Mouse (Mus musculus) lung, postnatal 0 days (tissue): ENCODE measurements around the gene Acer3. TPM values are rescaled to one million over a fixed set of nuclear protein-coding genes. Genes with fewer than 3 reads are reported as not detected.

Experiments
- ATAC-seq: fragments of 200-750 bp; cut with Nextera tagmentation; 2 replicates; pipeline ENCODE4 v1.8.0; 2017; ENCODE audit warnings: moderate library complexity
- DNase-seq: peaks from one replicate; pipeline ENCODE4 v3.0.0-alpha.2; 2016; ENCODE audit warnings: low spot score
- H3K27ac ChIP-seq: fragments of 300-500 bp; sonication (generic); 2 replicates; pipeline ENCODE4 v1.5.1; 2014; ENCODE audit warnings: antibody characterized with exemption, mild to moderate bottlenecking, low read length, mixed read lengths
- H3K27me3 ChIP-seq: fragments of 300-500 bp; sonication (generic); replicated peaks from 2 replicates; pipeline ENCODE4 v1.6.1; 2014; ENCODE audit warnings: low read length, mixed read lengths; ENCODE audit not compliant: insufficient read depth
- H3K36me3 ChIP-seq: fragments of 300-500 bp; sonication (generic); 2 replicates; pipeline ENCODE4 v1.6.1; 2014; ENCODE audit warnings: low read length, mixed read lengths; ENCODE audit not compliant: insufficient read depth
- H3K4me1 ChIP-seq: fragments of 300-500 bp; sonication (generic); 2 replicates; pipeline ENCODE4 v1.6.1; 2014; ENCODE audit warnings: antibody characterized with exemption, low read depth, low read length, mixed read lengths; ENCODE audit not compliant: insufficient read depth
- H3K4me2 ChIP-seq: fragments of 300-500 bp; sonication (generic); replicated peaks from 2 replicates; pipeline ENCODE4 v1.6.1; 2014; ENCODE audit warnings: low read depth, mild to moderate bottlenecking, low read length, moderate library complexity, mixed read lengths
- H3K4me3 ChIP-seq: fragments of 300-500 bp; sonication (generic); 2 replicates; pipeline ENCODE4 v1.5.1; 2014; ENCODE audit warnings: low read depth, low read length
- H3K9ac ChIP-seq: fragments of 300-500 bp; sonication (generic); replicated peaks from 2 replicates; pipeline ENCODE4 v1.6.1; 2014; ENCODE audit warnings: low read depth, mild to moderate bottlenecking
- H3K9me3 ChIP-seq: fragments of 300-500 bp; sonication (generic); 2 replicates; pipeline ENCODE4 v1.6.1; 2016; ENCODE audit warnings: low read length, mixed read lengths
- CTCF ChIP-seq: IDR thresholded peaks from 2 replicates; pipeline ENCODE4 v1.5.1; 2016; ENCODE audit warnings: antibody characterized with exemption, mild to moderate bottlenecking
- EP300 ChIP-seq: IDR thresholded peaks from 2 replicates; pipeline ENCODE4 v1.6.1; 2016; ENCODE audit warnings: antibody characterized with exemption, mild to moderate bottlenecking, control low read depth
- WGBS: fragments of 180-500 bp; shearing (Covaris S2); extraction: QIAGEN DNeasy Blood & Tissue Kit; methylation state at CpG from one replicate; pipeline ENCODE4 v1.1.7; 2014; 5-methylcytosine and 5-hydroxymethylcytosine counted together
- polyA plus RNA-seq: library from polyadenylated mRNA; unstranded; fragments of >200 nt; fragmentation: Nextera tagmentation; extraction: Ambion mirVana; gene quantifications from 2 replicates; pipeline ENCODE4 v1.2.1, GENCODE M21; 2015

Acer3 gene
- polyA plus RNA-seq, 1 experiment from 2014 or later, result 43.4 TPM

DNA sequence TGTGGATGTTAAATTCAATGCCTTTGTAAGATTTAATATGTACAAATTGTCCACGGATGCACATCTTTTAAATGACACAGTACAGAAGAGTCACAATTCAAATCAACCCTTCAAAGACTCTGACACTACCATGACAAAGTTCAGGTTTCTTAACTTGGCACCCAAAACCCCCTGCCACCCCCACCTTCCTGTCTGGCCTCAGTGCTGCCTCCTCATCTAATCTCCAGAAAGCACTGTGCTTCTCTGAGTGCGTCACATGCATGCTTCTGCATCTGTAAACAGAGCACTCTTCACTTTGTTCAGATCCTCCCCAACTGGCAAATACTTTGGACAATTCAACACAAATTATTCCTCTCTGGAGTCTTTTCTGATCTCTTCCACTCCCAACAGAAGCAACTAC lies 68.5 kb downstream of the Acer3 start:
- Histone ChIP-seq H3K9me3 (no peaks in the 10 kb centered on the region), H3K27ac (no peak overlapping the region), H3K36me3 (no peaks in the 10 kb centered on the region), H3K9ac (no peak overlapping the region), H3K4me3 (no peak overlapping the region), H3K4me1 (no peaks in the 10 kb centered on the region), H3K4me2 (no peak overlapping the region), H3K27me3 (no peaks in the 10 kb centered on the region)
- ATAC-seq (no peak), DNase-seq (no peak)
- TF ChIP-seq CTCF (no peak), EP300 (no peak)
- 83% methylated on average over 2 of the region's 2 CpGs for WGBS

GRCm38 (mm10) chr7:98236686-98237359 lies 84.2 kb downstream of the Acer3 start:
- Histone ChIP-seq H3K4me1 (no peaks in the 10 kb centered on the region), H3K36me3 (no peaks in the 10 kb centered on the region), H3K9ac (no peak overlapping the region), H3K4me3 (no peak overlapping the region), H3K9me3 (no peaks in the 10 kb centered on the region), H3K4me2 (no peak overlapping the region), H3K27ac (no peak overlapping the region), H3K27me3 (no peaks in the 10 kb centered on the region)
- no peak for TF ChIP-seq CTCF
- no peak for TF ChIP-seq EP300
- DNase-seq (peak; percentile 9), ATAC-seq (no peak)
- 48% methylated on average over 3 of the region's 3 CpGs for WGBS

DNA sequence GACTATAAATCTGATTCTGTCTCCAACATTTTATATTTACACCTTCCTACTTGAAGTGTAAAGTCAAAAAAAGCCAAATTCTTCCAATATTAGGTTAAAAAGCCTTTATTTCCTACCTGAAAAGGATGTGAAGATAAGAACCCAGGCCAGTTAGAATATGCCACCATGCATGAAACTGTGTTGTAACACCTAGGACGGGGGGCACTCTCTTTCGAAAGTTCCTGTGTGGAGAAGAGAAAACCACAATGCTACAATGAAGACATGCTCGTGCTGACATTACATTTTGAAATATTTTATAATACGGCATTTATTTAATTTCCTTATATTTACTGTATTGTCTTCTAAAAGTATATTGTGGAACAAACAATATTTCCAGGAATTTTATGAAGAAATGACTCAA lies 97.2 kb downstream of the Acer3 start:
- no peak for TF ChIP-seq CTCF
- TF ChIP-seq EP300, result no peak
- 89% methylated on average over 4 of the region's 4 CpGs for WGBS
- no peak overlapping the region for H3K9ac ChIP-seq

GRCm38 (mm10) chr7:98216713-98217112 lies 104.3 kb downstream of the Acer3 start:
- no peaks in the 10 kb centered on the region for H3K36me3 ChIP-seq
- no peak for ATAC-seq
- H3K27ac ChIP-seq, result no peak overlapping the region
- H3K4me2 ChIP-seq, result no peak overlapping the region
- H3K9ac ChIP-seq, result no peak overlapping the region
- no peaks in the 10 kb centered on the region for H3K9me3 ChIP-seq
- TF ChIP-seq EP300 (no peak), CTCF (no peak)
- no peaks in the 10 kb centered on the region for H3K27me3 ChIP-seq
- DNase-seq, result no peak
- no peaks in the 10 kb centered on the region for H3K4me1 ChIP-seq
- no peak overlapping the region for H3K4me3 ChIP-seq

More for the DNA sequence above, 97.2 kb downstream of the Acer3 start:
- ATAC-seq (no peak), DNase-seq (no peak)
- H3K4me1 ChIP-seq, result no peaks in the 10 kb centered on the region
- H3K4me2 ChIP-seq, result no peak overlapping the region
- no peak overlapping the region for H3K4me3 ChIP-seq
- no peaks in the 10 kb centered on the region for H3K36me3 ChIP-seq
- H3K9me3 ChIP-seq, result no peaks in the 10 kb centered on the region
- no peaks in the 10 kb centered on the region for H3K27me3 ChIP-seq
- no peak overlapping the region for H3K27ac ChIP-seq

DNA sequence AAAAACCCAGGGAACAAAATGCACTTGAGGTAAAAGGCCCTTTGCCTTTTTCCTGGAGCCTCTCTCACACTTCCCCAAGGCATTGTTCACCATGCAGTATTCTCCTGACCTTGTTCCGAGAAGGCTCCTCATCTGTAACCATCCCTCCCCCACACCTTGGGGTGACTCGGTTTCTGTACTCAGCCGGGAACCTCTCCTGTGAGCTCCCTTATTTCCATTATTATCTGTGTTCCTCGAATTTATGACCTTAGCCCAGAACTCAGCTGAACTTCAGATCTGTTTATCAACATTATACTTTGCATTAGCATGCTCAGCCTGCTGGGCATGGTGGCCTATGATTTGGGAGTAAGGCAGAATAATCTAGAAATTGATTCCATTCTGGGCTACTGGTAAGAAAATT lies 118.1 kb downstream of the Acer3 start:
- no peak for TF ChIP-seq EP300
- no peak for TF ChIP-seq CTCF
- no peaks in the 10 kb centered on the region; the same call in 1 of the 2 replicates for H3K4me1 ChIP-seq
- no peaks in the 10 kb centered on the region for H3K36me3 ChIP-seq
- ATAC-seq (no peak), DNase-seq (no peak)
- H3K4me3 ChIP-seq, result no peak overlapping the region
- H3K9me3 ChIP-seq, result no peaks in the 10 kb centered on the region
- no peaks in the 10 kb centered on the region for H3K27me3 ChIP-seq
- no peak overlapping the region for H3K9ac ChIP-seq
- no peak overlapping the region for H3K27ac ChIP-seq
- WGBS, result 62% methylated on average over 4 of the region's 4 CpGs
- no peak overlapping the region for H3K4me2 ChIP-seq

DNA sequence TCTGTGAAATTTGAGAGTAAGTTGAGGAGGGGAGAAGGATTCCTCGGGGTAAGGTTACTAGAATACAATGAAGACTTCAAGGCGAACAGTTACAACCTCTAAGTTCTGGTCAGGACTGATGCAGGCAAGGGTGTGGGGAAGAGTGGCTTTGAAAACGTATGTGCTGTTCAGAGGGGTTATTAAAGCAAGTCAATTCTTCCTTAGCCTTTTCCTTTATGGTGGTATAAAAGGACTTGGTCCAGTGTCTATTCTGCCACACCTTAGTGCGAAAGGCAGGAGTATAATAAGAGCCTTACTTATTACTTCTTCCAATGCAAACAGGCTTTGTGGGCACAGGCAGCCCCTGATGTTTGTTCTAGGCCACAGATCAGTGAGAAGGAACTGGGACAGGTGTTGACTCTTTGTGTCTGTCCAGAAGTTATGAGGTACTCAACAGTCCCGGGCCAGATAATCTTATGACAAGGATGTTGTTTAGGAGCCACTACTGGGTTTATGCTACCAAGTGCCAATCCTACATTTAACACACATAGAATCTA lies 119.4 kb downstream of the Acer3 start:
- ATAC-seq, result no peak
- Histone ChIP-seq H3K9ac (no peak overlapping the region), H3K4me3 (no peak overlapping the region), H3K27ac (no peak overlapping the region), H3K36me3 (no peaks in the 10 kb centered on the region), H3K27me3 (no peaks in the 10 kb centered on the region), H3K9me3 (no peaks in the 10 kb centered on the region), H3K4me1 (no peaks in the 10 kb centered on the region; the same call in 1 of the 2 replicates), H3K4me2 (no peak overlapping the region)
- DNase-seq, result no peak
- 64% methylated on average over 5 of the region's 5 CpGs for WGBS
- TF ChIP-seq EP300 (no peak), CTCF (no peak)
